Mouse (Mus musculus) myocyte (in vitro differentiated cells): ENCODE data around the gene Ano8. TPM values are rescaled to one million over a fixed set of nuclear protein-coding genes. Genes with fewer than 3 reads are reported as not detected.

Experiments
- H3K27me3 ChIP-seq: one replicate; pipeline ENCODE4 v1.6.1; 2011; ENCODE audit not compliant: control insufficient read depth, insufficient read depth, insufficient read length
- H3K36me3 ChIP-seq: one replicate; pipeline ENCODE4 v1.6.1; 2011; ENCODE audit not compliant: control insufficient read depth, insufficient read depth
- H3K4me2 ChIP-seq: one replicate; pipeline ENCODE4 v1.6.1; 2011; ENCODE audit warnings: low read depth, control low read depth
- H3K4me3 ChIP-seq: one replicate; pipeline ENCODE4 v1.5.1; 2011; ENCODE audit warnings: mild to moderate bottlenecking, control low read depth, moderate library complexity
- H3K79me2 ChIP-seq: one replicate; pipeline ENCODE4 v1.6.1; 2011; ENCODE audit not compliant: control insufficient read depth, insufficient read depth
- H3ac ChIP-seq: one replicate; pipeline ENCODE4 v1.6.1; 2011; ENCODE audit not compliant: control insufficient read depth, insufficient read length
- CEBPB ChIP-seq: IDR thresholded peaks from 2 replicates; pipeline ENCODE4 v1.6.1; 2011; ENCODE audit warnings: mild to moderate bottlenecking, moderate library complexity; ENCODE audit not compliant: poor library complexity, insufficient read depth, severe bottlenecking
- E2F4 ChIP-seq: IDR thresholded peaks from one replicate; pipeline ENCODE4 v1.6.1; 2011; ENCODE audit warnings: mild to moderate bottlenecking, control low read depth, moderate library complexity; ENCODE audit not compliant: insufficient read depth
- MAX ChIP-seq: IDR thresholded peaks from one replicate; pipeline ENCODE4 v1.6.1; 2011; ENCODE audit warnings: low read depth, mild to moderate bottlenecking, control low read depth
- MYOD1 ChIP-seq, 3 experiments: IDR thresholded peaks; one replicate each; pipeline ENCODE4 v1.6.1; 2011; ENCODE audit warnings: control low read depth in 2 of 3, low read depth in 2 of 3, mild to moderate bottlenecking in 2 of 3, moderate library complexity in 1 of 3; ENCODE audit not compliant: insufficient read length in 2 of 3, control insufficient read depth in 1 of 3
- MYOG ChIP-seq, 3 experiments: IDR thresholded peaks; one replicate each; pipeline ENCODE4 v1.6.1; 2011; ENCODE audit warnings: control low read depth in 2 of 3, low read depth in 2 of 3, mild to moderate bottlenecking in 2 of 3; ENCODE audit not compliant: insufficient read length in 2 of 3, control insufficient read depth in 1 of 3, insufficient read depth in 1 of 3
- POLR2A ChIP-seq: IDR thresholded peaks from one replicate; pipeline ENCODE4 v1.6.1; 2011; ENCODE audit warnings: low read depth, mild to moderate bottlenecking, control low read depth, moderate library complexity; ENCODE audit not compliant: insufficient read length
- POLR2AphosphoS2 ChIP-seq: IDR thresholded peaks from one replicate; pipeline ENCODE4 v1.6.1; 2011; ENCODE audit warnings: low read depth, control low read depth; ENCODE audit not compliant: insufficient read length
- REST ChIP-seq: IDR thresholded peaks from one replicate; pipeline ENCODE4 v1.6.1; 2011; ENCODE audit warnings: mild to moderate bottlenecking, control low read depth, moderate library complexity; ENCODE audit not compliant: insufficient read depth, insufficient read length
- SRF ChIP-seq: IDR thresholded peaks from one replicate; pipeline ENCODE4 v1.6.1; 2011; ENCODE audit warnings: low read depth; ENCODE audit not compliant: control insufficient read depth, insufficient read length
- TCF12 ChIP-seq: IDR thresholded peaks from one replicate; pipeline ENCODE4 v1.6.1; 2011; ENCODE audit warnings: mild to moderate bottlenecking, control low read depth; ENCODE audit not compliant: poor library complexity, insufficient read depth, severe bottlenecking
- TCF3 ChIP-seq: IDR thresholded peaks from one replicate; pipeline ENCODE4 v1.6.1; 2011; ENCODE audit warnings: low read depth, control low read depth; ENCODE audit not compliant: insufficient read length
- USF1 ChIP-seq: IDR thresholded peaks from one replicate; pipeline ENCODE4 v1.6.1; 2011; ENCODE audit warnings: low read depth, mild to moderate bottlenecking, control low read depth, moderate library complexity
- polyA plus RNA-seq: library from polyadenylated mRNA; unstranded; fragments of >200 nt; fragmentation: generic; extraction: Trizol; gene quantifications from one replicate; pipeline ENCODE4 v1.2.1, GENCODE M21; 2012; ENCODE audit warnings: missing spikeins

The Ano8 gene
- polyA plus RNA-seq, 1 experiment: 27.5 TPM

- no peak overlapping the region for H3ac ChIP-seq
- peaks cover 5% of the 10 kb centered on the region for H3K36me3 ChIP-seq
- peak overlapping the region; percentile 67 for H3K4me3 ChIP-seq
These were observed 15.4 kb downstream of the Ano8 start for GRCm38 (mm10) chr8:71470146-71470912.

GRCm38 (mm10) chr8:71469411-71469810 lies 16.4 kb downstream of the Ano8 start:
- peaks cover 23% of the 10 kb centered on the region for H3K79me2 ChIP-seq
- H3K36me3 ChIP-seq: peaks cover 5% of the 10 kb centered on the region
- H3K27me3 ChIP-seq: no peaks in the 10 kb centered on the region
- H3K4me2 ChIP-seq: peak overlapping the region; percentile 86
- peak overlapping the region; percentile 67 for H3K4me3 ChIP-seq
- H3ac ChIP-seq: peak overlapping the region; percentile 6
- TF ChIP-seq E2F4 (no peak), REST (no peak), POLR2AphosphoS2 (no peak)

More at GRCm38 (mm10) chr8:71470146-71470912, 15.4 kb downstream of the Ano8 start:
- TF ChIP-seq SRF (no peak), MAX (no peak), REST (no peak), TCF3 (no peak), USF1 (no peak), MYOD1 (IDR thresholded peaks at IDR 0.05; ENCODE audit: control insufficient read depth in 1 of 3, insufficient read length in 2 of 3, low read depth in 2 of 3) (no peak)
- peak overlapping the region; percentile 86 for H3K4me2 ChIP-seq
- H3K27me3 ChIP-seq: no peaks in the 10 kb centered on the region
- H3K79me2 ChIP-seq: peaks cover 23% of the 10 kb centered on the region

- H3K4me2 ChIP-seq: peak within 1 kb of the TSS; percentile 86
- TF ChIP-seq POLR2AphosphoS2 (peak; percentile 86), POLR2A (peak; percentile 79), TCF12 (no peak), REST (no peak), SRF (peak; percentile 32), TCF3 (no peak), MYOD1 (IDR thresholded peaks at IDR 0.05; ENCODE audit: control insufficient read depth in 1 of 3, insufficient read length in 2 of 3, low read depth in 2 of 3) (no peak)
- peak within 1 kb of the TSS; percentile 67 for H3K4me3 ChIP-seq
These were observed 16.8 kb downstream of the Ano8 start, which contains the start of gene Dda1 for GRCm38 (mm10) chr8:71468916-71469315. Gene Dda1 (plus strand): TSS chr8:71469199.

GRCm38 (mm10) chr8:71468001-71468400 lies 17.8 kb downstream of the Ano8 start:
- H3K79me2 ChIP-seq: peaks cover 23% of the 10 kb centered on the region

More at GRCm38 (mm10) chr8:71468916-71469315, 16.8 kb downstream of the Ano8 start, which contains the start of gene Dda1:
- H3K79me2 ChIP-seq: peaks cover 23% of the 10 kb centered on the region
- H3ac ChIP-seq: peak within 1 kb of the TSS; percentile 6
- H3K36me3 ChIP-seq: peaks cover 5% of the 10 kb centered on the region
- H3K27me3 ChIP-seq: no peaks in the 10 kb centered on the region

GRCm38 (mm10) chr8:71467201-71467600 lies 18.6 kb downstream of the Ano8 start:
- no peak overlapping the region for H3K4me2 ChIP-seq
- H3K79me2 ChIP-seq: peaks cover 29% of the 10 kb centered on the region
- H3K27me3 ChIP-seq: no peaks in the 10 kb centered on the region
- H3K36me3 ChIP-seq: peaks cover 3% of the 10 kb centered on the region
- TF ChIP-seq MAX: no peak
- no peak for TF ChIP-seq POLR2AphosphoS2
- TF ChIP-seq MYOD1 (IDR thresholded peaks at IDR 0.05; ENCODE audit: control insufficient read depth in 1 of 3, insufficient read length in 2 of 3, low read depth in 2 of 3): no peak
- no peak for TF ChIP-seq USF1
- TF ChIP-seq TCF12: no peak
- no peak for TF ChIP-seq SRF
- TF ChIP-seq POLR2A: no peak
- TF ChIP-seq TCF3: no peak
- no peak for TF ChIP-seq MYOG (IDR thresholded peaks at IDR 0.05; ENCODE audit: control insufficient read depth in 1 of 3, insufficient read depth in 1 of 3, insufficient read length in 2 of 3, low read depth in 2 of 3)
- no peak for TF ChIP-seq CEBPB
- no peak for TF ChIP-seq REST
- TF ChIP-seq E2F4: no peak
- no peak overlapping the region for H3K4me3 ChIP-seq
- H3ac ChIP-seq: no peak overlapping the region

More at GRCm38 (mm10) chr8:71468001-71468400, 17.8 kb downstream of the Ano8 start:
- H3K4me2 ChIP-seq: no peak overlapping the region
- TF ChIP-seq REST (no peak), E2F4 (no peak), CEBPB (no peak), POLR2A (no peak), MAX (no peak), TCF12 (no peak), MYOG (IDR thresholded peaks at IDR 0.05; ENCODE audit: control insufficient read depth in 1 of 3, insufficient read depth in 1 of 3, insufficient read length in 2 of 3, low read depth in 2 of 3) (no peak), MYOD1 (IDR thresholded peaks at IDR 0.05; ENCODE audit: control insufficient read depth in 1 of 3, insufficient read length in 2 of 3, low read depth in 2 of 3) (no peak), POLR2AphosphoS2 (no peak), TCF3 (no peak), USF1 (no peak), SRF (no peak)
- peaks cover 5% of the 10 kb centered on the region for H3K36me3 ChIP-seq
- no peak overlapping the region for H3ac ChIP-seq
- no peaks in the 10 kb centered on the region for H3K27me3 ChIP-seq
- no peak overlapping the region for H3K4me3 ChIP-seq
